21 mouse cellular contexts compared by ENCODE assay signal in genomic region chrX:140490203-140490602, GRCm38 (mm10).
"Had no signal": no experiment of that assay in that cellular context is flagged by ENCODE, and none has a peak within 500 bp of the region (broad histone marks: within the 10 kb centered on the region; RNA-seq: fewer than 3 reads in every experiment).

No protein-coding gene starts in this region.

- ATAC-seq: hindbrain, embryonic 16.5 days; hindbrain, postnatal 0 days; intestine, embryonic 15.5 days; intestine, embryonic 16.5 days; intestine, postnatal 0 days had no signal

- DNase-seq: heart, postnatal 10 days; heart, postnatal 14 days; heart, postnatal 36 days; heart, postnatal 4 days; kidney, adult 11 months; kidney, adult 18-20 months; kidney, adult 2 months; kidney, adult 8-10 months; kidney, adult 9 months; kidney, postnatal 10 days; kidney, postnatal 14 days; kidney, postnatal 25 days; kidney, postnatal 36 days; kidney, postnatal 4 days; layer of hippocampus, adult 9-11 months; layer of hippocampus, postnatal 36 days had no signal
